Mouse (Mus musculus): ENCODE measurements around the gene Prr3. TPM values are rescaled to one million over a fixed set of nuclear protein-coding genes. Genes with fewer than 3 reads are reported as not detected.
"Not testable (repeated sequence)": the region's sequence is repeated elsewhere in the genome, so short reads cannot be mapped to it uniquely, and the experiment has no call there.

Gene Prr3
- total RNA-seq, 4 experiments from 2014 or later: 40.5 to 52.4 (median 45.4) TPM

DNA sequence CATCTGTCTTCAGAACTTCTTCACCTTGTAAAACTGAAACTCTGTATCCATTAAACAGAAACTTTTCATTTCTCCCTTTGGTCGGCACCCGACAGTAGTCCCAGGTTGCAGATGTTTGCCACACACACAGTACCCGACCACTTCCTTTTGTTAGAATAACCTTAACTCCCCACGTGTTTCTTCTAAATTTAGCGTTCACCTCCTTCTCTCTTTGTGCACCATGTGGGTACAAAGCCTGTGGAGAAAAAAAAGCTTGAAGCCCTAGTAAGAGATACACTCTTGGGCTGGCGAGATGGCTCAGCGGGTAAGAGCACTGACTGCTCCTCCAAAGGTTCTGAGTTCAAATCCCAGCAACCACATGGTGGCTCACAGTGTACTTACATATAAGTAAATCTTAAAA, 19.3 kb upstream of the Prr3 start:
- no peak for DNase-seq (ENCODE audit: low spot score in 2 of 2)

DNA sequence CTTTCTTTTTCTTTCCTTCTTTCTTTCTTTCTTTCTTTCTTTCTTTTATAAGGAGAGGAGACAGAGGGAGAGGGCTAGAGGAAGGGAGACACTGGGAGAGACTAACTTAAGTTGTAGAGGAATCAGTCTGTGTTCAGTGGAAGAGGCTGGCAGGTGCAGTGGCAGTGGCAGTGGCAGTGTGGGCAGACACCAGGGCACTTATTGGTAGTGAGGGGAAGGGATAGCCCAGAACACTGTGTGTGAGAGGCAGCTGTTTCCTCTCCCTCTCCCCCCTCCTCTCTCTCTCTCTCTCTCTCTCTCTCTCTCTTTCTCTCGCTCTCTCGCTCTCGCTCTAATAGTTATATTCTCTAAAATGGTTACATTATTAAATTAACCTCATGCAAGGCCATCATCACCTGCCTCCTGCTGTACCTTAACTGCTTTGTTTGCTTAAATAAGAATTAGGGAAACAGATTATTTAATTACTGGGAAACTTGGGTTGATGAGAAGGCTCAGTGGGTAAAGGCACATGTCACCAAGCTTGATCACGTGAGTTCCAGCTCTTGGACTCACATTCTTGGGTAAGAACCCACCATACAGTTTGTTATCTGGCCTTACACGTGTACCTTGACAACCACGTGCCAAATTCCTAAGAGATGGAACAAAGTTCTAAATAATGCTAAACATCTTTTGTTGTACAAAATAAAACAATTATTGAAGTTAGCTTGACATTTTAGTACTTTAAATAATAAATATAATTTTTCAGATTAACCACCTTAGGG, 18.7 kb upstream of the Prr3 start:
- no peak for DNase-seq (ENCODE audit: low spot score in 2 of 2)

DNA sequence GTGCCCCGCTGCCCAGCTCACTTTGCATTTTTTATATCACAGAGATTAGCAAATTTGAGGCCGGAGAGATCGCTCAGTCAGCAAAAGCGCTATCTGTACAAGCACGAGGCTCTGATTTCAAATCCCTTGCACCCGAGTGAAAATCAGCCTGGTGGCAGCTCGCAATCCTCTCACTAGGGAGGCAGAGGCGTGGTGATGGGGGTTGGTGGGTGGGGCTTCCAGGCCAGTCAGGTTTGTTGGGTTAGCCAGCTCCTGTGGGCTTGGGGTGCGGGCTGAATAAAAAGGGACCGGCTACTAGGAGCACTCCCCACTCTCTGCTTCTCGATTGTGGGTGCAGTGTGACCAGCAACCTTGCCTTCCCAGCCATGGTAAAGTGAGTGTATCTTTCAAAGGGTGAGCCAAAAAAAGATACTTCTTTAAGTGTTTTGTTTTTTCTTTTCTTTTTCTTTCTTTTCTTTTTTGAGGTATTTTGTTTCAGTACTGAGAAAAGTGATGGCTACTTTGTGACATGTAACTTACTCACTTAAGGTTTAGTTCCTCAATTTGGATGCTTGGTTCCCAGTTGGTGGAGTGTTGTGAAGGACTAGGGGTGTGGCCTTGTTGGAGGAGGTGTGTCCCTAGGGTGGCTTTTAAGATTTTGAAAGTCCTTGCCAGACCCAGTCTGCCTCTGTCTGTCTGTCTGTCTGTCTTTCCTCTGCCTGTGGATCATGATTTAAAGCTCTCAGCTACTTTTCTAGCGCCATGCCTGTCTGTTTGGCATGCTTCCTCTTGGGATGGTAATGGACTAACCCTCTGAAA, 17.9 kb upstream of the Prr3 start:
- DNase-seq (ENCODE audit: low spot score in 2 of 2): no peak

DNA sequence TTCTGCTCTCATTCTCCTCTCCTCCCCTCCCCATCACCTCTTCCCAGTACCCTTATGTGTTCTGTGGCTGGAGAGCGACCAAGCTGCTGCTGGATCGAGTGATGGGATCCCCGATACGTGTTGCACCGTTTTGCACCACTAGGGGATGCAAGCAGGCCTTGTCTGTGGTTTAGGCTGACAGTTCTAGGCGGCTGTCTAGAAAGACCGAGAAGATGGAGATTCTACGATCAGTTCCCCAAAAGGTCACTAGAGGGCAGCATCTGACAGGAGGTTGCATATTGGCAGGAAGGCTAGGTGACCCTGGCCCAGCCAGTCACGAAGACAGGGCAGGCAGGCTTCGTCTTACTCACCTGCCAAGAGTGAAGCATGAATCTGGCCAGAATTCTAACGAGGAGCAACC, 16.9 kb upstream of the Prr3 start:
- DNase-seq (ENCODE audit: low spot score in 2 of 2): peak; percentile 89 to 96

DNA sequence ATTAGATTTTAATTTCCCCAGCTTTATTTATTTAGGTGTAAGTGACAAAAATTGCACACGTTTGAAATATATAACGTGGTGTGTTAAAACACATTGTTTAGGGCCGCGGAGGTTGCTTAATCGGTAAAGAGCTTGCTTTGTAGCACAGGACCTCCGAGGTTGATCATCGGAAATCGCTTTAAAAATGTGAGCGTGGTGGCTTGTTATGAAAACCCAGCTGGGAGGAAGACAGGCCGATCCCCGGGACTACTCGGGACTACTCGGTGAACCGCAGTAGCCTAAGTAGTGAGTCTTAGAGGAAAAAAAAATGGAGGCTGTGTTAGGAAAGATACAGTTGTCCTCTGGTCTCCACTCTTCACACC, 14.8 kb upstream of the Prr3 start:
- no peak for DNase-seq (ENCODE audit: low spot score in 2 of 2)

DNA sequence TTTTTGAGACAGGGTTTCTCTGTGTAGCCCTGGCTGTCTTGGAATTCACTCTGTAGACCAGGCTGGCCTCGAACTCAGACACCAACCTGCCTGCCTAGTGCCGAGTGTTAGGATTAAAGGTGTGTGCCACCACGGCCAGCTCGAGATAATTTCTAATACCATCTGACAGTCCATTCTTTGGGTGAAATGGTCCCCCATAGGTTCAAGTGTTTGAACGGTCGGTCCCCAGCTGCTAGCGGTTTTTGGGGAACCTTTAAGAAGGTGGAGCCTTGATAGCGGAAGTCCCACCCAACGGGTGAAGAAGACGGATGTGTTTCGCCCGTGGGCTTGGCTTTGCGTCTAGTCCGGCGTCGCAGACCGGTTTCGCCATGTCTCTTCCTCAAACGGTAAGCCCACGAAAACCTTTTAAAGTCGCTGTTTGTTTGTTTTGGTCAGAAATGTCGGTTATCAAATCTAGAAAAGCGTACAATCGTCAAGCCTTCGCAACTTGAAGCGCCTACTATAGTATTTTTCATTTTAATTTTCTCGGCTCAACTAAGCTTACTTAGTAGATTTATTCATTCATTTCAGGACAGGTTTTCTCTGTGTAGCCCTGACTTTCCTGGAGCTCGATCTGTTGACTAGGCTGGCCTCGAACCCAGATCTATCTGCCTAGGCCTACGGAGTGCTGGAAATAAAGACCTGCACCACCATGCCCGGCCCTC, 14.3 kb upstream of the Prr3 start:
- DNase-seq (ENCODE audit: low spot score in 2 of 2): peak; percentile 80 to 81

DNA sequence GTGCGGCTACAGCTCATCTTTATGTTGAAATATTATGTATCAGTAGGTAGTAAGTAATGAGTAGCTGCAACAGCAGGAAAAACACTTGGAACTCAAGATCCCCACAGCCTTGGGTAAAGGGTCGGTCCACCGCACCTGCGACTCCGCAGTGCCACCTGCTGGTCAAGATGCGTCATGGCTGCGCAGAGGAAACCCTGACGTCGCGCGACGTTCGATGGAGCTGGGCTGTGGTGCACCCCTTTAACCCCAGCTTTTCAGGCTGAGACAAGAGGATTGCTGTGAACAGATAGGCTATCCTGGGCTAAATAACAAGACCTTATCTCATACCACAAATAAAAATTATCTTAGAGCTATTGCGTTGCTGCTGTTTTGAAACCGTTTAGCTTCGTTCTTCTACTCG, 13.6 kb upstream of the Prr3 start:
- DNase-seq (ENCODE audit: low spot score in 2 of 2): peak; percentile 52 to 78

DNA sequence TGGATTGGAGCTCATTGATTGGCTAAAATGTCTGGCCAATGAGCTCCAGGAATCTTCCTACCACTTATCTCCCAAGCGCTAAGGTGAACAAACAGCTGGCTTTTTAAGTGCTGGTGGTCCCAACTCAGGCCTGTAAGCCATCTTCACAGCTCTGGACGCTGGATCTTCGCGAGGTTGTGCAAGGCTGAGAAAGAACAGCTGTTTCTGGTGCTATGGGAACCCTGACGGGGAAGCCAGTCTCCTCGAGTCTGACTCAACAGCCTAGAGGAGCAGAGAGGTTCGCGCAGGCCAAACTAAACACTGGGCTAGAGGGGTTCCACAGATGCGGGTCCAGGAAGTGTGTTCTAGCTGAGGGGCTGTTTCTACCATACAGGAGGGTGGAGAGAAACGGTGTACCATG, 11.7 kb upstream of the Prr3 start:
- no peak for DNase-seq (ENCODE audit: low spot score in 2 of 2)

DNA sequence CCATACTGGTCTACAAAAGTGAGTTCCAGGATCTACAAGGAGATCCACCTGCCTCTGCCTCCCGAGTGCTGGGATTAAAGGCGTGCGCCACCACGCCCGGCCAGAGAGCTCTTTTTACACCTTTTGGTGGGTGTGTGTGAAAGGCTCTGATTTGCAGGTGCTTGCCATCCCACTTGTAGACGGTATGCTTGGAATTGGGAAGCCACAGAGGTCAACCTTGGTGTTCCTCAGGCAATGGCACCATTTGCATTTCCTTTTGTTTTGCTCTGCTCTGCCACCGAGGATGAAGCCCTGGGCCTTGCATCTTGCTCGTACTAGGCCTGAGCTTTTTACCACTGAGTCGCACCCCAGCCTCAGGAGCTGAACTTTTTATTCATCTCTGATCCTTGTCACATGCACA, 1.7 kb upstream of the Prr3 start:
- DNase-seq (ENCODE audit: low spot score in 2 of 2): no peak

DNA sequence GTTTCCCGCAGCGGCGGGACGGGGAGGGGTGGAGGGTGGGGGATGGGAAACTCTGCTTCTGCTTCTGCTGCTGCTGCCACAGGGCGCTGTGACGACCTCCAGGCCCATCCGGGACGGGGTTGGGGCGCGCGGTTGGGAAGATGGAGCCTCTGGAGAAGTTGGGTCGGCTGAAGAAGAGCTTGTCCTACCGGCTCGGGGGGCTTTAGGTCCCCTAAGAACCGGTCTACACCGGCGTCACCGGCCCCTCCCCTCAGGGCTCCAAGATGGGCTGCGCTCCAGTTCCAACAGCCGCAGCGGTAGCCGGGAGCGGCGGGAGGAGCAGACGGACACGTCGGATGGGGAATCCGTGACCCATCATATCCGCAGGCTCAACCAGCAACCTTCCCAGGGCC, 323 bp upstream of the Prr3 start:
- peak in 1 of 2 experiments; percentile 43 for DNase-seq (ENCODE audit: low spot score in 2 of 2)

DNA sequence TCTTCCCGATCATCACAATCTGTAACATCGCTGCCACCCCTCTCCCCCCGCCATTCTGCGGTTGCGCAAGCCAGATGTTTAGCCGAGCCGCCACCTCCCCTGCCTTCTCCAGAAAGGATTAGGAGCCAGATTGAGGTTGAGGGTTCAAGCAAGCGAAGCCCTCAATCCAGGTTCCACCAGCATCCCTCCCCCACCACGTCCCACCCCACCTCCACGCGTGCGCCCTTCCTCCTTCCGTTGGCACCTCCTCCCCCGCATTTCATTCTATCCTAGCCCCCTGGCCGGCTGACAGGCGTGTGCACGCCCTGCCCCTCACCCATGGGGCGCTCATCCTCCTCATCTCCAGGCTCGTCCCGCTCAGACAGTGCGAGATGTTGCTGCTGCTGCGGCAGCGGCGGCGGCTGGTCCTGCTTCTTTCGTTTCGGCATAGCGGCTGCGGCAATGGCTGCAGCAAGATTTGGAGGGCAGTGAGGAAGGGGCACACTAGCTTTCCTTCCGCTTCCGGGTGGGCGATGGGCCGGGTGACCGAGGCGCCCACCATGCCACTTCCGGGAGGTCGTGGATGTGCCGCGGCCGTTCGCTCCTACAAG, 1.1 kb downstream of the Prr3 start:
- no peak for DNase-seq (ENCODE audit: low spot score in 2 of 2)

DNA sequence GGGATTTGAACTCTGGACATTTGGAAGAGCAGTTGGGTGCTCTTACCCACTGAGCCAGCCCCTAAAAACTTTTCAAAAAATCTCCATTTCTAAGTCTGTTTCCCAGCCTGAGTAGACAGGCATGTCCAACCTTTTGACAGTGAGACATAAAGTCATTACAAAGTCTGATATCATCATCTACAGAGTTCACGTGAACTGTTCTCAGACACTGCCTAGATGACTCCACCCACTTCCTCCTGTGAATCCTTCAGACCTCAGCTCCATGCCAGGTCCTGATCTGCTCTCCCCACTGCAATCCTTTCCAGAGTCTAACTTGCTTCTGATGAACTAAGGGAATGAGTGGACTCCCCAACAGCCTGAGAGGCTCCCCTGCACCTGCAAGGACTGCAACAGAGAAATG, 7.9 kb downstream of the Prr3 start:
- no peak for DNase-seq (ENCODE audit: low spot score in 2 of 2)

DNA sequence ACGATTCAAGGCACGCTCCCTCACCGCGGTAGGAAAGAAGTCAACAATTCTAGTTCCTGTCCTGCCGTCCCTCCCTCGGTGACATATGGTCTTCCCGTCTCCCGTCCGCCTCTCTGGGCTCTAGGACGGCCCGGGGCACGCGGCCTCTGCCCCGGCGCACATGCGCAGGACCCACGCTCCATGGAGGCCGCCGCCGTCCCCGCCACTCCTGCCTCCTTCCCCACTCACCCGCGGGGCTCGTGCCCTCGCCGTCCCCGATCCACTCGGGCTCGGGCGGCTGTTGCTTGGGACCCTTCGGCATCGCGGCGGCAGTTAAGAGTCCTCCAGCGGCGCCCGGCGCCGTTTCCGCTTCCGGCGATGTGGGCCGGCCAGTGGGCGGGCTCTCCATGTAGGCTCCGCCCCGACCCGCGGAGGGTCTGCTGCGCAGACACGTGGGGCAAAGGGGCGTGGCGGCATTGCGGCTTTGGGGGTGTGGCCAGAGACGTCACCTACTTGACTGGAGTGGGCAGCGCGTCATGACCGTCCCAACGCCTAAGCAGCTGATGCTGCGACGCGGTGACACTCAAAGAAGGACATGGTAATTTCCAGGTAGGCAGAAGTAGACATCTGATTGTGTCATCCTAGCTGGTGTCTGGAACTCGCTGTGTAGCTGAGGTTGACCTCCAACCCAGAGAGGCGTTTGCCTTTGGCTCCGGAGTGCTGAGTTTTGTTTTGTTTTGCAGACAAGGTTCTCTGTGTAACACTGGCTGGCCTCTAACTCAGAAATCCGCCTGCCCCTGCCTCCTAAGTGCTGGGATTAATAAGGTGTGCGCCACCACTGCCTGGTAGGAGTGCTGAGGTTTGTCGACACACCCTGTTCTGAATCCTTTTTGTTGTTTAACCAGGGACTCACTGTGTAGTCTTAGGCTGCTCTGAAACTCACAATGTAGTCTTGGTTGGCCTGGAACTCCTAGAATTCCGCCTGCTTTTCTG, 10.3 kb downstream of the Prr3 start, which contains the start of gene Abcf1:
Abcf1 (minus strand) TSS at position 344 of the 972 bp plus-strand sequence.
- DNase-seq (ENCODE audit: low spot score in 2 of 2): peak; percentile 97

DNA sequence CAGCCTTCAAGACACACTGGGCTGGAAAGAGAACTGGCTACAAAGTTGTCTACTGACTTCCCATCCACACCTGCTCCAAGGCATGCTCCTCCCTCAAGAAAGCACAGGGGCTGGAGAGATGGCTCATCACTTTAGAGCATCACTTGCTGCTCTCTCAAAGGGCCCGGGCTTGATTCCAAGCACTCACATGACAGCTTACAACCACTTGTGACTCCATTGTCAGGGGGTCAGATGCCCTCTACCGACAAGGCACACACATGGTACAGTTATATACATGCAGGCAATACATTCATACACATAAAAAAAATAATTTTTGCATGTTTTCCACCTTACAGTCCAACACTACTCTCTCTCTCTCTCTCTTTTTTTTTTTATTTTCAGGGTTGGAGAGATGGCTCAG, 12.4 kb downstream of the Prr3 start:
- no peak for DNase-seq (ENCODE audit: low spot score in 2 of 2)

DNA sequence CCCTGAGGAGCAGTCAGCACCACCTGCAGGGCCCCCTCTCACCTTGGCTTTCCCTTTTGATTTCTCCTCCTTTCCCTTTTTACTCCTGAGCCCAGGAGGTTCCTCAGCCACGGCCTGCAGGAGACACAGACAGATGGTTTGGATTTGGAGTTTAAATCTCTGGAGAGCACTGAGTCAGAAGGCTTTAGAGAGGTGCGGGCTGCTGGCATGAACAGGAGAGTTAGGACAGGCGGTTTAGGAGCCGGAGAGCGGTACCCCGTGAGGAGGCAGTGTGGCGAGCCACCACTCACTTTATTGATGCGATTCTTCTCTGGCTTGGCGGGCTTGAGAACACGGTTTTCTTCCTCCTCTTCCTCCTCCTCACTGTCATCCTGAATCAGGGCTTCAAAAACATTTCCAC, 16.8 kb downstream of the Prr3 start:
- no peak for DNase-seq (ENCODE audit: low spot score in 2 of 2)

DNA sequence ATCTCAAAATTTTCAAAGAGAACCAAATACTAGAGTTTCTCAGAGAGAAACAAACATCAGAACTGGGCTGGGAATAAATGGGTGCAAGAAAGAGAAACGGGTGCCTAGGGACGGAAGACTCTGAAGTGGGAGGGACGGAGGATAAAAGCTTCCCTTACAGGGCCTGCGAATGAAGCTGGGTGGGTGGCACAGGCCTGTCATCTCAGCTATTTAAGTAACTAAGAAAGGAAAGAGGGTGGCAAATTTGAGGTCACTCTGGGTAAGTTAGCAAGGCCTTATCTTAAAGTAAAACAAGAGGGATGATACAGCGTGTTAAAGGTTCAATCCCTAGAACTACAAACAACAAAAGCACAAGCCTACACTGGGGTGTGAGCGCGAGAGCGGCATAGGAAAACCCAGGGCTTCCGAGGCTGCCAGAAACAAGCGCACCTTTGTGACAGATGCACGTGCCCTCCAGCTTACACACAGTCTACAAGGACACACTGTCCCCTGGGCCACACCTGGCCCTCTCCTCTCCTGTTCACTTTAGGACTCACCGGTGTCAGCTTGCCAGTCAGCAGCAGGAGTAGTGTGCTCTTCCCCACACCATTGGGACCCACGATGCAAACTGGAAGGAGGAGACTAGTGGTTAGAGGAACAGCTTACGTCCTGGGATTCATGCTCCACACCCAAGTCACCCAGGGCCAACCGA, 21.4 kb downstream of the Prr3 start:
- DNase-seq (ENCODE audit: low spot score in 2 of 2): no peak

DNA sequence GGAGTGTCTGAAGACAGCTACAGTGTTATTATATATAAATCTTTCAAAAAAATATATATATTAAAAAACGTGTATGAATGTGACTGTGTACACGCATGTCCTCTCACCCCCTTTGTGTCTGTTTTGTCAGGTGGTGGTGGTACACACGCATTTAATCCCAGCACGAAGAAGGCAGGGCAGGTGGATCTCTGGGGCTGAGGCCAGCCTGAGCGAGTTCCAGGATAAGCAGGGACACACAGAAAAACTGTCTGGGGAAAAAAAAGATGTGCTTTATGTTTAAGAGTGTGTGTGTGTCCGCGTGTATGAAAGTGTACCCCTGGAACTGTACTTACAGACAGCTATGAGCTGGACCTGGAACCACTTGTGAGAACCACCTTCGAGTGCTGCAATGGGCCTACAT, 25.4 kb downstream of the Prr3 start:
- DNase-seq (ENCODE audit: low spot score in 2 of 2): no peak

DNA sequence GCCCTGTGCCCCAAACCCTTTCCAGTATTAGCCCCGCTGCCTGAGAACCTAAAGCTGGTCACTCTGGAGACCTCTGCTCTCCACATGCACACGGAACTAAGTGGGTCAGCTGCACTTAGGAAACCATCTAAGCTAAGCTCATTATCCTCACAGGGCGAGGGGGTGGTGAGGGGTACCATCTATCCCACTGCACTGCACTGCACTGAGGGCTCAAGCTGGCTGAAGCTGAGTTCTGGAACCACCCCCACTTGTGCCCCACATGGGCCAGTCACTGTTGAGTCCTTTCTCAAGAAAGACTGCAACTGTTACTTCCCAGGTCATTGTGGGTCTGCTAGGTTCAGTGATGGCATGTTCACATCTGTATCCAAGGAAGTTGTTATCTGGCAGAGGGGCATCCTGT, 27.5 kb downstream of the Prr3 start:
- DNase-seq (ENCODE audit: low spot score in 2 of 2): not testable (repeated sequence)

DNA sequence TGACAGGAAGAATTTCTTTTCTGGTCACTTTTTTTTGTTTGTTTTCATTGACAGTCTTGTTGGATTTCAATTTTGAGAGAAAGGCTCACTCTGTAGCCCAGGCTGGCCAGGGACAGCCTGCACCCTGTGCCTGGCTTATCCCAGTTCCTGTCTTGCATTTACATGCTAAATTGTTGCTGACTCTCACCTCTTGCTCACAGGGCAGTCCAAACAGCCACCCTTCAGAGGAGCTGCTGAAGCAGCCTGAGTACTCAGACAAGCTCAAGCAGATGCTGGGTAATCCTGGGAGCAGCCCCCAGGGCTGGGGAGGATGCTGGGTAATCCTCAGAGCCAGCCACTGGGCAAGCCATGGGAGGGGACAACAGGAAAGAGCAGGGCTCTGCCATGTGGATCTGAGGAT, 29.1 kb downstream of the Prr3 start:
- DNase-seq (ENCODE audit: low spot score in 2 of 2): not testable (repeated sequence)

DNA sequence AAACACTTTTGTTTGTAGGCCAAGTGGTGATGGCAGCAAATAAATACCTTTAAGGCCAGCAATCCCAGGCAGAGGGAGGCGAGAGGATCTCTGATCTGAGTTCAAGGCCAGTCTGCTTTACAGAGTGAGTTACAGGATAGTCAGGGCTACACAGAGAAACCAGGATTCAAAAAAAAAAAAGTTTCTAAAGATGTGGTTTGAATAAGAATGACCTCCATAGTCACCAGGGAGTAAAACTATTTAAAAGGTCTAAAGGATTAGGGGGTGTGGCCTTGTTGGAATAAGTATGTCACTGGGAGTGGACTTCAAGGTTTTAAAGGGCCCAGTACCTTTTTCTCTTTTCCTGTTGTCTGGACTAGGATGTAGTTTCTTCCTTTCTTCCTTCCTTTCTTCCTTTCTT, 40.1 kb downstream of the Prr3 start:
- DNase-seq (ENCODE audit: low spot score in 2 of 2): no peak
